Mouse (Mus musculus) thymus, postnatal 36 days (tissue): ENCODE measurements around the gene Ebp.

ENCODE experiments used
- DNase-seq, 2 experiments: peaks; one replicate each; pipeline ENCODE4 v3.0.0; 2022; ENCODE audit warnings: mixed read lengths in 2 of 2

Gene Ebp

DNA sequence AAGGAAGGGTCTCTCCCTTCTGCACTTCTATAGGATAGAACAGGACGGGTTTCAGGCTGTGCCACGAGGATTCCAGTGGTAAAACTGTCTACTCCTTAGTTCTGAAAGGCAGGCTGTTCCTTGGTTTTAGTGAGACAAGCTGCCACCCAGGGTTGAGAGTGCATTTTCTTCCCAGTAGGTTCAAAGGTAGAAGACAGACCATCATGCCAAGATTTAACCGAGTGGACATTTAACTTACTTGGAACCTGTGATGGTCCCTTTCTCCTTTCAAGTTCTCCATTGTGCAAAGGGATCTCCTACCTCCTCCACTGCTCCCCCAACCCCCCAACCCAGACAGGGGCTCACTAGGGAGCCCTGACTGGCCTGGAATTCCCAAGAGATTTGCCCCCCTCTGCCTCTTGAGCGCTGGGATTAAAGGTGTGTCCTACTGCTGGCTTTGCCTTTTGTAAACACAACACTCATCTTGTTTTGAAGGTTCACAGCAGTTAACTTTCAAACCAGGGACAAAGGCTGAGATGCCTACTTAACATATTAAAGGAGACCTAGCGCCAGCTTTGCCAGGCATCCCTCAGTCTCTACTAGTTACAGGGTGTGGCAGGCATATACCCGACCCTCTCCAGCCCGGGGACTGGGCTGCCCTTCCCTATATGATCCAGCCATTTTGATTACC lies 10.3 kb downstream of the Ebp start:
- no peak for DNase-seq

GRCm38 (mm10) chrX:8179646-8180045 lies 13.7 kb downstream of the Ebp start:
- DNase-seq: no peak

GRCm38 (mm10) chrX:8178871-8179270 lies 14.4 kb downstream of the Ebp start:
- DNase-seq: no peak

DNA sequence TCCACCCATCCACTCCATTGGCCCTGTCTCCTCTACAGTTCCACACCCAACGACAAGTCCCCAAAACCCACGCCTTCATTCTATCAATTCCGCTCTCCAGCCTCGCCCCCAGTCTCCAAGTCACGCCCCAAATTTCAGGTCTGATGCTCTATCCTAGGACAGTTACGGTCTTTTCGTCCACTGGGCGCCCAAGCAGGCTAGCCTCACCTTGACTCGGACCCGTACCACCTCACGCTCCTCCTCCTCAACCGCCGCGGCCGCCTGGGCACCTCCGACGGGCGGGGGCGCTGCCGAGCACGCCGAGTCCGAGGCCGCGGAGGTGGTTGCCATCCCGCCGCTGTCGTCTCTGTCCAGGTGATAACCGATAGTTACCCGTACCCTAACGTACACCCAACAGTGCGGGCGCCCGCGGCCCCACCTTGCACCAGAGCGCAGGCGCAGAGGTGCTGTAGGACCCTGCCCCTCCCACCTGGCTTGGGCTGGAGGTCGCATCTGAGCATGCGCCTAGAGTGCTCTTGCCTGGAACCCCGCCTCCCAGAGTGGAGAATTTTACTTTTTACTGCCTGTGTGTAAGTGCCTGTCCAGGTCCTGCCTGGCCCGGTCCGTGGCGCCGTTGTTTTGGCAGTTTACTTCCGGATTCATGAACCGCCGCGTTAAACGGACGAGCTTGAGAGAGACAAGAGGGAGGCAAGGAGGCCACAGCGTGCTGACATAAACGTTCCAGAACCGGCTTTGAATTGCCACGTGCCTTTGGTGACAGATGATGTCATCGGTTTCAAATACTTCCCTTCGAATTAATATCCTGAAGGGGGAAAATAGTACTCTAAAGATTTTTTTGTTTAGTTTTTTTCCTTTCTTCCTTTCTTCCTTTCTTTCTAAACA lies 17.6 kb downstream of the Ebp start, which contains the start of gene Tbc1d25:
TSS of gene Tbc1d25 (minus strand) at position 678 of the 882 bp plus-strand sequence.
- DNase-seq: peak; percentile 81 to 86

DNA sequence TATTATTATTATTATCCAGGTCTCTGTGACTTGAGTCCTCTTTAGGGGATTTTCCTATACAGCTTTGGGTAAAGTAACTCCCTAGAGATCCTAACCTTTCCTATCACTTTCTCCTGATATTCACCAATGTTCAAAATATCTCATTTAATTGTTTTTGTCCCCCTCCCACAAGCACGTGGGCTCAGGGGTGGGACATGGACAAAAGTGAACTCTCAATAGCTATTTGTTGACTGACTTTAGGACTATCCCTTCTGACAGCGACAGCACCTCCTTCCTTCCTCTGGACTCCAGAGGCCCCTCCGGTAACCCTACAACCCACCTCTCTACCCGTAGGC lies 18.2 kb downstream of the Ebp start:
- DNase-seq: no peak

GRCm38 (mm10) chrX:8167716-8168647 lies 25.3 kb downstream of the Ebp start:
- no peak for DNase-seq

GRCm38 (mm10) chrX:8164471-8164870 lies 28.8 kb downstream of the Ebp start:
- no peak for DNase-seq

GRCm38 (mm10) chrX:8163076-8163475 lies 30.2 kb downstream of the Ebp start:
- no peak for DNase-seq

DNA sequence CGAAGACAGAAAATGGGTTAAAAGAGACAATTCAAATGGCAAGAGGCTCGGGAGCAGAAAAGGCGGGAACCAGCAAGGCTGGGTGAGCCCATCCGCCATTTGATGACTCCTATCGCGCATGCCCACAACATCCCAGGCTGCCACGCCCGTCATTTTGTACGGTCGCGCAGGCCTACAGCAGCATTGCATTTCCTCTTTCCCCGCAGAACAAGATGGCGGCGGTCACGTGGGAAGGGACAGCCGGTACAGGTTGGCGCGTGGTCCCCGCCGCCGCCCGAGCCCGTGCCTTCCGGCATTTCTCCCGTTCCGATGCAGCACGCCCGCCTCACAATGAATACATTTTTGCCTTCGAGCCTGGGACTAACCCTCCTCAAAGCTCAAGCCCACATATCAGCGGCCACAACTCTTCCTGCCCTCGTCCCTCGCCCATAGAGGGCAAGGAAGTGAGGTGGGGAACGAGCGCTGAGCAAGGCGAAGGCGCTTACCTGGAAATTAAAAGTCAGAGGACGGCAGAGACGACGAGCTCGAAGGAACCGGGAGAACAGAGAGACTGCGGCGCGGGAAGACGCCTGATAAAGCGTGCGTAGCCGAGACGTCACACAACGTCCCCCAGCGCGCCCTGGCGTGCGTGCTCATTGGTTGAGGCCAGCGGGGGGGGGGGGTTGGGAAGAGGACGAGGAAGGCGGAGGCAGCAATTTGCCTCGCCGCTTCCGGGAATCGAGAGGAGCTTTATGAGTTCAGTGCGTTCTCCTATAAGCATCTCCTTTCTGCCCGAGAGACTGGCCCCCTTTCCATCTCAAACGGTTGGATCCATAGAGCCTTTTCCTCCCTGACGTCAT lies 47.9 kb downstream of the Ebp start, which contains the start of gene Rbm3:
TSS of gene Rbm3 (minus strand) at position 728 of the 839 bp plus-strand sequence.
- DNase-seq: peak; percentile 82 to 88

- DNase-seq: peak in 1 of 2 experiments; percentile 12
Measured at GRCm38 (mm10) chrX:8143750-8144149, 49.6 kb downstream of the Ebp start.

- no peak for DNase-seq
Measured at GRCm38 (mm10) chrX:8142948-8143347, 50.4 kb downstream of the Ebp start.

DNA sequence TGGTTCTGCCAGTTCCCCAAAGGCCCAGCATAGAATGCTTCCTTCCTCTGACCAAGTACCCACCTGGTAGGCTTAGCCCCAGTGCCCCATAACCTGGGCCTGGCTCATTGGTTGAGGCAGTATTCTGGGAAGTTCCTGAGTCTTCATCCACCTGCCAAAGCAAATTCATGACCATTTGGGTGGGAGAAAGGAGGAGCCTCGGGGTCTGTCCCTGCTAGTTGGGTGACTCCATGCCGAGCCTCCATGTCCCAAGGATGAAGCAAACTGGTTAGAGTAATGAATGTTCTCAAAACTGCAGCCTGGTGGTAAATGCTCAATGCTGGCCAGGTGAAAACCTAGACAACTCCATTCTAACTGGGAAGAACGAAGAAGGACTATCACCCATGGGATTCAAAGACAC lies 52.3 kb downstream of the Ebp start:
- no peak for DNase-seq

GRCm38 (mm10) chrX:8140446-8140845 lies 52.9 kb downstream of the Ebp start:
- DNase-seq: no peak

- no peak for DNase-seq
Measured at GRCm38 (mm10) chrX:8139480-8139879, 53.8 kb downstream of the Ebp start.

GRCm38 (mm10) chrX:8135886-8136285 lies 57.4 kb downstream of the Ebp start:
- DNase-seq: no peak
